Mouse (Mus musculus) adrenal gland (tissue): ENCODE measurements around the gene 4931409K22Rik.

ENCODE experiments used
- intact Hi-C: fragments of 180-260 bp; cut with DNase I; formaldehyde crosslinking; loops from one replicate; pipeline ENCODE4 v1.15.1; 2025

Gene 4931409K22Rik

GRCm38 (mm10) chr5:24541144-24541569 lies 15.5 kb downstream of the 4931409K22Rik start:
- intact Hi-C loops, result no loop called here

GRCm38 (mm10) chr5:24540387-24541143 lies 16.0 kb downstream of the 4931409K22Rik start, which contains the start of gene Asb10:
Gene Asb10 (minus strand): TSS chr5:24540978.
- intact Hi-C loops, result no loop called here

- intact Hi-C loops, result no loop called here
These were observed 16.9 kb downstream of the 4931409K22Rik start for GRCm38 (mm10) chr5:24539571-24540296.

DNA sequence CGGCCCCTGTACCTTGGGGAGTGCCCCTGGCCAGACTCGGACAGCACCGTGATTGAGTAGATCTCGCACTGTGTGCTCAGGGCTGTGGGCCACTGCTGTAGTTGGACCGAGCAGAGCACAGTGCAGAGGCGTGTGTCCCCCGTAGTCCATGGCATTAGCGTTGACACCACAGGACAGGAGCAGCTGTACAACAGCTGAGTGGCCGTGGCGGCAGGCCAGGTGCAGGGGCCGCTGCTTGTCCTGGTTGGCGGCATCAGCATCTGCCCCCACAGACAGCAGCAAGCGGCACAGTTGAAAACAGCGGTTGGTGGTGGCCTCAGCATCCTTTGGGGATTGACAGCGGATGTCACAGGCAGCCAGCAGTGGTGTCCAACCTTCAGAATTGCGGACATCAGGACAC lies 19.0 kb downstream of the 4931409K22Rik start:
- intact Hi-C loops, result no loop called here

DNA sequence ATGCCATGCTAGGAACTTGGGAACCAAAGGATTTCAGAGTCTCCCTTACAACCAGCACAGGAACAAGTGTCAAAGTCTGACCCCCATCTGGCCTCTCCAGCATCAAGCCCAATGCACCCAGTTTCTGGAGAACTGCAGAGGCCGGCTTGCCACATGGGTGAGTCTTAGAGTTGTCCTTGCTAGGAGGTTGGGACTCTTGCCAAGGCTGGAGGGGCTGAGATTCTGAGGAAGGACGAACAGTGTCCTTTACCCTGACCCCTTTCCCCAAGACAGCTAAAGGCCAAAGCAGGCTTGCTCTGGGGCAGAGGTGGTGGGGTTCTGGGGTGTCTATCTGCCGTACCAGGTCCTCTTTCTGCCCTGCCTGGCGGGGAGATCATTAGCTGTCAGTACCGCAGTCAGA lies 20.1 kb downstream of the 4931409K22Rik start:
- intact Hi-C loops, result no loop called here

DNA sequence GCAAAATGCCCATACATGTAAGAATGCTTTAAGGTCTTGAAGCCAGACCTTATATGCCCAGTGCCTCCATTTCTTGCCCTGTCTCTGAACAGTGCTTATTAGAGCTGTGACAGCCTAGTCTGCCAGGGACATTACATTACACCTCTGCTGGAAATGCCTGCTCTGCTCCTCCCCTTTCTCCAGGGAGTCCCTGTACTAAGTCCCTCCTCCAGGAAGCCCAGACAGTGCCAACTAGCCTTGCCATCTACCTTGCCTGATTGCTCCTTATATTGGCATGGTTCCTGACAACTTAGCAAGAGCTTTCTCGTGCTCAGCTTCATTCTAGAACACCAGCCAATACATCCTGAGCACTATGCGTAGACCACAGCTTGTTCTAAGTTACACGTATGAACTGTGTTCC lies 20.9 kb downstream of the 4931409K22Rik start:
- intact Hi-C loops, result no loop called here

- intact Hi-C loops, result loop anchor here (5.0 kb wide), 2 partner anchors 58 to 118 kb away; no protein-coding TSS in a partner anchor
These were observed 22.3 kb downstream of the 4931409K22Rik start for GRCm38 (mm10) chr5:24534292-24534691.

GRCm38 (mm10) chr5:24533391-24533790 lies 23.2 kb downstream of the 4931409K22Rik start:
- intact Hi-C loops, result loop anchor here (5.0 kb wide), 2 partner anchors 59 to 119 kb away; no protein-coding TSS in a partner anchor

- intact Hi-C loops, result loop anchor here (5.0 kb wide), 2 partner anchors 62 to 122 kb away; no protein-coding TSS in a partner anchor
These were observed 26.4 kb downstream of the 4931409K22Rik start for GRCm38 (mm10) chr5:24530042-24530689.

GRCm38 (mm10) chr5:24527780-24528179 lies 28.8 kb downstream of the 4931409K22Rik start:
- intact Hi-C loops, result no loop called here

GRCm38 (mm10) chr5:24526889-24527230 lies 29.7 kb downstream of the 4931409K22Rik start, which contains the start of gene Gbx1:
Gene Gbx1 (minus strand): TSS chr5:24527202.
- intact Hi-C loops, result no loop called here

GRCm38 (mm10) chr5:24526190-24526888 lies 30.3 kb downstream of the 4931409K22Rik start:
- intact Hi-C loops, result no loop called here

DNA sequence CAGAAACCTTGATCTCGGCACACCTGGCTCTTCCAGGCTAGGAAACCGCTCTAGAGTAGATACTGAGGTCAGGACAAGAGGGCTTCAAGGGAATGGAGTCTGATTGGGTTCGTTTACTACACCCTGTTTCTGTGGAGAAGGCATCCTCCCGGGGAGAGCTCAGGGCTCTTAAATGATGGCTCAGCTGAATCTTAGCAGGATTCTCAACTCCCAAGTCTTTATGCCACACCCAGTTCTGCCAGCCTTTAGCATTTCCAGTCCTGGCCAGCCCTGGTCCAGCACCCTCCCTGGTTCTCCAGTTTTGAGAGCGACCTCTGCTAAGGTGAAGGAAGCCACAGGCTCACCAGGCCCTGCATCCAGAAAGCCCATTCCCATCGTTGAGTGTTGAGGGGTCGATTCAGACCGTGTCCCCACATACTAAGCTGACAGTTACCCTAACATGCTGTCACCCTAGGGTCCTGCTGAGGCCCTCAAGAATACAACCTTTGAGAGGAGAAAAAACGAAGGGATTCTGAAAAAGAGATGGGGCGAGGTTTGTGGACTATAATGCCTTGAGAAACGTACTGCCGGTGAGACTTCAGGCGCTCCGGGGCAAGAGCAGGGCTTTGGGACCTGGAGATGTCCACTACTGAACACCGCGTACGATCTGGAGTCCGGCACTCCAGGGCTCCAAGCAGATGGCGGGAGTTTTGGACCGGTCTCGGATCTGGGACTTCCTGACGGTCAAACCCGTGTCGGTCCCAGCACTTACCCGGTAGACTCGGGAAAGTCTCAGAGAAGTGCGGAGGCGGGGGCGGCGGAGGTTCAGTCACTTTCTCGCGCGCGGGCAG lies 31.0 kb downstream of the 4931409K22Rik start:
- intact Hi-C loops, result no loop called here

DNA sequence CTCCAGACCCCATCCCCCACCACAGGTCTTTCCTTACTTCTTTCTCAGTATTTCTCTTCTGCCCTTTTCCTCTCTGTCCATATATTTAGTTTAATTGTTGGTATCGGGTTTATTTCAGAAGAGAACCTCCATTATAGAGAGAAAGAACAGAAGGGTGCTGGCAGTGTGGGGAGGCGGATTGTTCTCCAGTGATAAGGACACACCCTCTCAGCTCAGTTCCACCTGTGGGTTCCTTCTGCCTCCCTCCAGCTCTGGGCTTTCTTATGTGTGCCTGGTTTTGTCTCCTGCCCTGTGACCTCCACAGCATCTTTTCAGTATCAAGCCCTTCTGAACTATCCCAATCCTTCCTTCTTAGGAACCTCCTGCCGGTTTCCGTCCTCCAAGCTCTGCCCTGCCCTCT lies 32.1 kb downstream of the 4931409K22Rik start:
- intact Hi-C loops, result no loop called here

GRCm38 (mm10) chr5:24523806-24524205 lies 32.8 kb downstream of the 4931409K22Rik start:
- intact Hi-C loops, result no loop called here

DNA sequence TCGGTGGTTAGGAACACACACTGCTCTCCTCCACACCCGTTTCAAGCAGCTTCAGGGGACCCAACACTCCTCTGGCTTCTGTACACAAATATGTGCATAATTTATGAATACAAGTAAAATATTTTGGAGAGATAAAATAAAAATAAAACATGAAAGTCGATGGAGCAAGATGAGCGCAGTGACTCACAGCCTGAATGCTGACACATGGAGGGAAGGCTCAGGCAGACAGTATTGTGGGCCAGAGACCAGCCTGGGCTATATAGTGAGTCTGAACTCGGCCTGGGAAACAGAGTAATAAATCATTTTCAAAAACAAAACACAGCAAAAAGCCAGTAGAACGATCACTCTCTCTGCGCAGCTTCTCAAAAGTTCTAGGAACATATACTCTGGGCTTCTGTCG lies 35.2 kb downstream of the 4931409K22Rik start:
- intact Hi-C loops, result no loop called here

DNA sequence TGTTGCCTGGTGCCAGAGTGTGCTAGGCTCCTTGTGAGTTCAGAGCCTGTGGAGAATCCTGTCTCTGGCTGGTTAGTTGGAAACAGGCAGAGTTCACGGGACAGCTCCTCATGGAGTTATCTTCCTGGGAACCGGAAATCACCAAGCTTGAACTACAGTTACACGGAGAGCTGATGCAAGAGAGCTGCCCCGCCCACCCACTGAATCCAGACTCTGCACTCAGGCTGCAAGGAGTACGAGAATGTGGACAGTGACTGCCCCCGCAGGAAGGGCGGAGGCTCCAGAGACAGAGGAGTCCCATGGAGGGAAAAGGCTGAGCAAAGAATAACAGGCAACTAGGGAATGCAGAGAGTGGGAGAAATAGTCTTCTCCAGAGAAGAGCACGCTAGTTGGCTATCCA lies 44.3 kb downstream of the 4931409K22Rik start:
- intact Hi-C loops, result loop anchor here (5.0 kb wide), 1 partner anchor 140 kb away; no protein-coding TSS in a partner anchor

GRCm38 (mm10) chr5:24510635-24511034 lies 46.0 kb downstream of the 4931409K22Rik start:
- intact Hi-C loops, result loop anchor here (5.0 kb wide), 1 partner anchor 142 kb away; no protein-coding TSS in a partner anchor

DNA sequence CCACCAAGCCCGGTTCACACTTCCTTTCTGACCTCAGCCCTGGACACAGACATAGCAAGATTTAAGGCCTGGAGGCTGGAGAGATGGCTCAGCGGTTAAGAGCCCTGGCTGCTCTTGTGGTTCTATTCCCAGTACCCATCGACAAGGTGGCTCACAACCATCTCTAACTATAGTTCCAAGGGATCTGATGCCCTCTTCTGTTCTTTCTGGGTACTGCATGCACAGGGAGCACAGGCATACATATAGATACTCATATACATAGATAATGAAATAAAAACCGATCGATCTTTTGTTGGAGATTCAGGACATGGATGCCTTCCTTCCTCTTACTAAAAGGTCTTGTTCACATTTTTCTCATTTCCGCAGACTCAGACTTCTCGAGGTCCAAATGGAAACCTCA lies 48.2 kb downstream of the 4931409K22Rik start:
- intact Hi-C loops, result no loop called here

- intact Hi-C loops, result no loop called here
These were observed 51.1 kb downstream of the 4931409K22Rik start for GRCm38 (mm10) chr5:24505513-24505912.
